Mouse (Mus musculus): ENCODE measurements around the gene Fbxw2. TPM values are rescaled to one million over a fixed set of nuclear protein-coding genes. Genes with fewer than 3 reads are reported as not detected.
A peak's percentile ranks its signal among the peaks of the same experiment; 100 is the strongest.
"Not testable (repeated sequence)": the region's sequence is repeated elsewhere in the genome, so short reads cannot be mapped to it uniquely, and the experiment has no call there.

Gene Fbxw2
- total RNA-seq (2021): 10 to 100 TPM; 88.5 to 89.5 TPM
- long read RNA-seq, transcript Fbxw2-208 (4 exons, 1,930 nt): major isoform, 10 of 62 reads
- long read RNA-seq, transcript Fbxw2-202 (8 exons, 1,838 nt): minor isoform, 6 of 62 reads
- long read RNA-seq, transcript Fbxw2-206 (8 exons, 1,923 nt): minor isoform, 9 of 62 reads
- long read RNA-seq, partial matches to known transcripts: 8 of 62 reads
- long read RNA-seq, other reads (novel, unspliced or antisense): 25 of 62 reads

DNA sequence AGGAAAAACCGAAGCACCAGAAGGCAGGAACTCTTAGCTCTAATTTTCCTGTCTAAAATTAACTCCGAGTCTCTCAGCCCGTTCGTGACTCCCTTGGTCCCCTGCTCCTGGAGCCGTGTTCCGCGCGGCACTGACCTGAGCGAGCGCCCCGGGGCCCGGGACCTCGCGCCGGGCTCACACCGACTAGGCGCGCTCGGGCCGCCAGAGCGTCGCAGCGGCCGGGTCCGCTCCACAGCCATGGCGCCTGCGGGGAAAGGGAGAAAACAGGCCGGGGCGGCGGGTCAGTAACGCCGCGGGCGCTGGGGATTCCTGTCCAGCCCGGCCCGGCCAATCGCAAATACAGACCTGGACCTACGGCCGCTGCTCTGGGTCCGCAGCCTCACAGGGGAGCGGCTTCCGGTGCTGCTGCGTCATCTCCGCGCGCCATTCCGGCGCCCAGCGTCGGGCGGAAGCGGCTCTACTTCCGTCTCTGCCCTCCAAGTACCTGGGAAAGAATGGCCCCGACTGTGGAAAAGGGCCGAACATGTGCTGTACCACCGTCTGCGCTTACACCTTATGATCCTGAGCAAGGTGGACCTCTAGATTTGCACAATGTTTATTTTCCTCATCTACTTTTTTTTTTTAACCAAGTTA lies at the start of gene Fbxw2:
Fbxw2 (minus strand) TSS at position 485 of the 633 bp plus-strand sequence.
- DNase-seq (ENCODE audit: low spot score in 2 of 2): peak; percentile 87 to 92

DNA sequence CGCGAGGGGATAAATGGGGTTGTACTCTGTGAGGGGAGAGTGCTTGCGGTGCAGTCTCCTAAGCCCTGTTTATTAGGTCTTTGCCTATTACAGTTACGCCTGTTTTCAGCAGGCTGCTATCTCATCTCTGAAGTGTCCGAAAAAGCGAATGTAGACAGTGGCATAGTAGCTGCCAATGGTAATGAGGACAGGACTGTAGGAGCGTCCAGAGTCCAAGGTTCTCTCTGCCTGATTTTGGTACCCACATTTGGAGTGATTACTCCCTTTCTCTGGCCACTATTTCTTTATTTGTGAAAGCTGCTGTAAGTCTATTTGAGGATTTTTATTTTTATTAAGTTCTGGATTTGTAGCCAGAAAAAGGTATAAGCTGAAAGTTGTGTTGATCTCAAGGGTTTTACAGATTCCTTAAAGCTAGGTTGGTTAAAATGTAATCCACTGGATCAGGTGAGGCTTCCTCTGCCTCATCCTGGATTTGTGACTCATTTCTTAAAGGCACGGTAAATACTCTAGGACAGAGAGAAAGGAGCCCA lies 48.8 kb upstream of the Fbxw2 start, which contains the start of gene Psmd5:
Psmd5 (minus strand) TSS at position 153 of the 530 bp plus-strand sequence.
- no peak for DNase-seq (ENCODE audit: low spot score in 2 of 2)

DNA sequence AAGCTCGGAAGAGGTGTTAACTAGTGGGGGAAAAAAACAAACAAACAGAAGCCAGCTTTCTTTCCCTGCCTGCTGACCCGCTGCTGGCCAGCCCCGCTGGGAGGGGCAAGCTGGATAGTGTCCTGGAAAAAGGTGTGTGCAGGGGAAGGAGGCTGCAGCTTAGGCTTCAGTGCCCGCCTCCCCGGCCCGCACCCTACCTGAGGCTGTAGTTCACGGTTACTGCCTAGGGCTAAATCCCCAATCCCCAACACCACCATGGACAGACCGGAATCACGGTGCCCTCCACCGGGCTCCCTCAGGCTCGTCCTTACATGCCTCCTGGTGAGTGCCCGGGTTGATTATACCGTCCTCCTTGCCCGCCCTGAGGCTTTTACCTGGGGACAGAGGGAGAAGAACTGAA lies 48.2 kb upstream of the Fbxw2 start, which contains the start of gene Cutal:
Cutal (plus strand) TSS at position 126 of the 400 bp plus-strand sequence.
- DNase-seq (ENCODE audit: low spot score in 2 of 2): no peak

DNA sequence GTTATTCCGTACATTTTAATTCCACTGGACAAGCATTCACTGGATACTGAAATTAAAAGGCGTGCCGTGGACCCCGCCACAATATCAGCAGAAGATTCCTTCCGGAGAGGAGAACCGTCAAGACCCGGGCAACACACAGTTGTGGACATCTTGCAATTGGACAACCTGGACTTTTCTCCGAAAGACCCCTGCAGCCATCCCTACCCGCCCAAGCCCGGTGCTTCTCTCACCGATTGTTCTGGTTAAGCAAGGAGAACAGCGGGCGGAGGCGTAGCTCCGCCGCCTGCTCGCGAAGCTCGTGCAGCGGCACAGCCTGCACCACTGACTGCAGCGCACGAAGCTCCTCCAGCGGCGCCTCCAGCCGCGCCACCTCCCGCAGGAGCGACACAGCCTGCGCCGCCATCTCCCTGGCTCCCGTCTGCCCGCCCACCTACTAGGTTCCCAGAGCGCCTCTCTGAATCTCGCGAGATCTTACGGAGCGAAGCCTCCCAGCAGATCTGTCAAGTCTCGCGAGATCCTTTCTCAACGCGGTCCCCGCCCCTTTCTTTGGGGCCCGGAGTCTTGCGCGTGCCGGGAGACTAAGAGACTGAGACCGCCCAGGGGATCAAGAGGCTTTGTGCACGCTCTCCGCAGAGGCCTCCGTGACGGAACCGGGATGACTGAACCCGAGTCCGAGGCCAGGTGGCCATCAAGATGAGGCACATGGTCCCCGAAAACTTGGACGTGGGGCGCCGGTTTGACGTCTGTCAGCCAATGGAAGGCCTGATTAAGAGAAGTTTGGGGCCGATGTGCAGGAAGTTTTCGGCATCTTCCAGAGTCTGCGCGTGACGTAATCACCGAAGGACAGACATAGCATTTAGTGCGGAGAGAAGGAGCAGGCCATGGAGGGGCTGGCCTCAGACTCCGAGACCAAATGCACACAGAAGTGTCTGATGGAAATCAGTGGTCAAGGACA lies 44.7 kb upstream of the Fbxw2 start:
- peak; percentile 87 to 89 for DNase-seq (ENCODE audit: low spot score in 2 of 2)

DNA sequence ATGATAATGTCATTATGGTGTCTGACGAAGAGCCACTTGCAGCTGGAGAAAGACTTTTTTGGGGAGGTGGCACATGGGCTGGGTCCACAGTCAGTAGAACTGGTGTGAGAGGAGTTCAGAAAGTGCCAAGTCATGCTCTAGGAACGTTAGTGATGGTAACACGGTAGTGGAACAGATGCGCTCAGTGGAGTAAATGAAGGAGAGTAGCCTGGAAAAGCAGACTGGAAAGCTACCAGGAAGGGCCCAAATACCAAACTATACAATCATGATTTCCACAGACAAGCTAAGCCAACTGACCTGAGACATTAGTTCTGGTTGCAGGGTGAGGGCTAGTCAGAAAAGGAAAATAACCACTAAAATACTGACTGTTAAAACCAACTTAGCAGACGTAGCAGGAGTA lies 43.6 kb upstream of the Fbxw2 start:
- no peak for DNase-seq (ENCODE audit: low spot score in 2 of 2)

DNA sequence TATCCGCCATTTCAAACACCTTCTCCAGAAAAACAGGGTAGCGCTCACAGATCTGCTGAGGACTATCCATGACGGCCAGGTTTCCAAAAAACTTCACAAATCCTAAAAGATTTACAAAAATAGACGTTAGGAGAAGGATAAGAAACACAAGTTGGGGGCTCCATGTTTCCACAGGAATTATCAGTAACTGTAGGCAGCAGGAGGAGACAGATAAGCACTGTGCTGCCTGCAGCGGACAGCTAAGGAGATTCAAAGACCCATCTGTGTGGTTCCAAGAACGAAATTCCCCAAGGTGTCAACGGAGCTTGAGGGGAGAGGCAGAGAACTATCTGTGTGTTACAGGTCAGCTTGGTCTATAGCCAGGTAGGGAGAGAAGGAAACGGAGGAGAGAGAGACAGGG lies 31.6 kb upstream of the Fbxw2 start:
- DNase-seq (ENCODE audit: low spot score in 2 of 2): no peak

DNA sequence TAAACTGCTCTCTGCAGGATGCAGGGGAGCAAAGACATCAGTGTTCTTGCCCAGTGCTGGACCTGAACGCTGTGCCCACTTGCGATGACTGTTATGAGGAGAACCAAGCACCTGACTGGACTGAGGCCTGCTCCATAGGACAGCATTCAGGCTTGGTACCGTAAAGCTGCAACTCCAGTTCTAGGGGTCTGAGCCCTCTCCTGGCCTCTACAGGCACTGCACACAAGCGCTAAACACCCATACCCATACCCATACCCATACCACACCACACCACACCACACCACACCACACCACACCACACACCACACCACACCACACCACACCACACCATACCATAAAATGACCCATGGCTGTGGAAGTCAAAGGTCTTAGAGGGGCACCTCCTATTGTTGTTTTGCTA lies 29.2 kb upstream of the Fbxw2 start:
- DNase-seq (ENCODE audit: low spot score in 2 of 2): no peak

DNA sequence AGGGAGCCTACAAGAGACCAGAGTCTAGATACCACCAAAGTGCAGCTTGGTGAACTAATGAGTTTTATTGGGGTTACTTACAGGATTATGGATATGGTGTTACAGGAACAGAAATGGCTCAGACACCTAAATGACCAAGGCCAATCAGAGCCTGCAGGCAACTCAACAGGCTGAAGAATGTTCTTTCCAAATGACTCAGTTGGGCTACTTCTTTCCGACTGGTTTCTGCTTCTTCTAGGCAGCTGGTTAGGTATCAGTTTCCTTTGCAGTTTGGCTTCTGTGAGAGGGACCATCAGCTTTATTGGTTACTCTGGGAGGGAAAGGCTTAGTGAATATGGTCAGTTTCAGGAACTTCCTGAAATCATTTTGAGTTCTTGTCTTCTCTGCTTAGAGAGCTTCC lies 21.6 kb upstream of the Fbxw2 start:
- no peak for DNase-seq (ENCODE audit: low spot score in 2 of 2)

DNA sequence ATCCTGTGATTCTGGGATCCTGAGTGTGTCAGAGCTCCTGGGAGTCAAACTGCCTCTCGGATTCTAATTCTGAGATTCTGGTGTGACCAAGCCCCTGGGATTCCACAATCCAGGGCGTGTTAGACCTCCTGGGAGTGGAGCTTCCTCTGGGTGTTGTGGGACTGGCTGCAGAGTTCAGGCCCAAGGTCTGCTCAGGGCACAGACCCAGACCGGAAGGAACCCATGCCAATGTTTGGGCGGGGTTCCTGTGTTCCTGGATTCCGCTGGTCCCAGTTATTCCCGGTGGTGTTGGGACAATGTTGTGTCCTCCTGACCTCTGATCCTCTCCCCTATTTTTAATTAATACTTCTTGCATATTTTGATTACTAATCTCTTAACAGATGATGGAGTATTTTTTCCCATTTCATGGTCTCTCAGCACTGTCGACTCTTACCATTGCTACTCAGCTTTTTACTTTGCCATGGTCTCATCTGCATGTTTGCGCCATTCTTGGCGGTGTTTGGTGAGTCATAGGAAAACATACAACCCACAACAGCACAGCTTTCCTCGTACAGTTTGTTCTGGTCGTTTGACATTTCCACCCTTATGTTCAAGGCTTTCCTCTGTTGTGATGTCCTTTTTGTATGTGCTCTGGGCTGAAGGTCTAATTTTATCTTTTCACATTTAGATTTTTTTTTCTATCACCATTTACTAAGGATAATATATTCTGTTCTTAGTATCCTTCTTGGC lies 17.3 kb upstream of the Fbxw2 start:
- DNase-seq (ENCODE audit: low spot score in 2 of 2): no peak

DNA sequence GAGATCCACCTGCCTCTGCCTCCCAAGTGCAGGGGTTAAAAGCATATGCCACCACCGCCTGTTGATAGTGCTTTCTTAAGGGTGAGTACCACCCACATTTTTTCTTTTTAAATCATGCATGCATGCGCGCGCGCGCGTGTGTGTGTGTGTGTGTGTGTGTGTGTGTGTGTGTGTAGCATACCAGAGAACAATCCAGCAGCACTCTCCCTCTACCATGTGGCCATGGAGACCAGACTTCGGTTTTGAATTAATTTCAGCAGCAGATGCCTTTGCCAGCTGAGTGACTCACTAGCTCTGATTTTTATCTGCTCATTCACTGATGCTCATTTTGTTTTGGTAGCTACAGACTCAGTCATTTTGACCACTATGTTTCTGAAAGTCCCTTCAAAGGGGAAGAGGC lies 15.6 kb upstream of the Fbxw2 start:
- DNase-seq (ENCODE audit: low spot score in 2 of 2): peak; percentile 27 to 45

DNA sequence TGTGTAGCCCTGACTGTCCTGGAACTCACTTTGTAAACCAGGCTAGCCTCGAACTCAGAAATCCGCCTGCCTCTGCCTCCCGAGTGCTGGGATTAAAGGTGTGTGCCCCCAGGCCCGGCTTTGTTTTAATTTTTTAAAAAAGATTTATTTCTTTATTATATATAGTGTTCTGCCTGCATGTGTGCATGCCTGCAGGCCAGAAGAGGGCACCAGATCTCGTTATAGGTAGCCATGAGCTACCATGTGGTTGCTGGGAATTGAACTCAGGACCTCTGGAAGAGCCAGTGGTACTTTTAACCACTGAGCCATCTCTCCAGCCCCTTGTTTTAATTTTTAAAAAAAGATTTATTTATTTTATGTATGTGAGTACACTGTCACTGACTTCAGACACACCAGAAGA lies 14.0 kb upstream of the Fbxw2 start:
- DNase-seq (ENCODE audit: low spot score in 2 of 2): not testable (repeated sequence)

DNA sequence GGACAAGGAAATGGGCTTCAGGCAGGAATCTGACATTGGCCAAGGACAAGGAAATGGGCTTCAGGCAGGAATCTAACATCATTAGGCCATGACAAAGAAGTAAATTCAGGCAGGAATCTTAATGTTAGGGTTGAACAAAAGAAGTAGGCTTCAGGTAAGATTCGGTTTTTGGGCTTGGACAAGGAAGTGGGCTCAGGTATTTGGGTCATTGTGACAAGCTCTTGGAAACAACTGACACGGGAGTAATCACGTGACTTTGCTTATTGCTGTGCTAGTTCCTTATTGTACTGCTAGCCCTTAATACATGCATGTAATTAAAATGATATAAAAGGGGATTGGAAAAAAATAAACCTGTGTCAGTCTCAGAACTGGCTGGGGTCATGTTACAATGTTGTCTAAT lies 9.6 kb upstream of the Fbxw2 start:
- no peak for DNase-seq (ENCODE audit: low spot score in 2 of 2)

DNA sequence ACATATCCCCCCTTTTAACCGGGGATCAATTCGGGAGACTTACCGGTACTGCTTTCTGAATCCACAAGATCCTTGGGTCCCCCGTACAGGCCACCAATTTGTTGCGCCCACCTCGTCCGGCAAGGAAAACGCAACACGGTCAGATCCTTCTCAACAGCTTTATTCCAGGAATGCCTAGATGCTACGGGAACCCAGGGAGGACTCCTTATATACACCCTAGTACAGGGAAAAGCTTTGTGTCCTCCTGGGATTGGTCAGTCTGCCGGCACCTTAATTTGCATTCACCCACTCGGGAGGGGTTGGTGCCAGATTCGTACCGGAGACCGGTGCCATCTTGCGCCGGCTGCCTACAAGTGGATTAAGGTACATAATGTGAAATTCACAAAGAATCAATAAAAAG lies 7.5 kb upstream of the Fbxw2 start:
- no peak for DNase-seq (ENCODE audit: low spot score in 2 of 2)

DNA sequence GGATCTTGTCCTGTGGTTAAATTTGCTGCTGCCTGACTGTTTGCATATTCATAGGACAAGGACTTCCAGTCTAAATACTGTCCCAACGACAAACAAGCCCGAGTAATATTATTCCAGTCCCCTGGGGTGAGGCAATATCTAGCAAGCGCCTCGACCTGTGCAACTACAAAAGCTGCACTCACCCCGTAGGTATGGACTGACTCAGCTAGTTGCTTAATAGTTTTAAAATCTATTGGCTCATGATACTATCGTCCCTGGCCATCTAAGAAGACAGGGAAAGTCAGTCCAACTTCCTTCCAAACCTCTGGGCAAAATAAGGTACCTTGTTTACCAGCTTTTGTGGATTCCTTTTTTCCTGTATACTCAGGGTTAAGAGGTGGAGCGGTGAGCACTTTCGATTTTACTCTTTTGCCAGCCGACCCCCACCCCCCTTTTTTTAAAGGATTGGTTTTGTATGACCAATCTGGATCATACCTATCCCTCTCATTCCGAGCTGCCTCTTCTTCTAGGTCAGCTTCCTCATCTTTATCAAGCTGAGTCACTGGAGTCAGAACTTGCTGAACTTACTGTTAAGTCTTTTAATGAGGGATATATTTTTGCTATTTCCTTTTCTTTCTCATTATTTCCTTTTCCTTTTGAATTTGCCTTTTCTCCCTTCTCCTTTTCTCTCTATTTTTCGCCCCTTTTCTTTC lies 6.8 kb upstream of the Fbxw2 start, which contains the start of gene Gm34653:
Gm34653 (plus strand) TSS at position 242 of the 692 bp plus-strand sequence.
- DNase-seq (ENCODE audit: low spot score in 2 of 2): not testable (repeated sequence)

DNA sequence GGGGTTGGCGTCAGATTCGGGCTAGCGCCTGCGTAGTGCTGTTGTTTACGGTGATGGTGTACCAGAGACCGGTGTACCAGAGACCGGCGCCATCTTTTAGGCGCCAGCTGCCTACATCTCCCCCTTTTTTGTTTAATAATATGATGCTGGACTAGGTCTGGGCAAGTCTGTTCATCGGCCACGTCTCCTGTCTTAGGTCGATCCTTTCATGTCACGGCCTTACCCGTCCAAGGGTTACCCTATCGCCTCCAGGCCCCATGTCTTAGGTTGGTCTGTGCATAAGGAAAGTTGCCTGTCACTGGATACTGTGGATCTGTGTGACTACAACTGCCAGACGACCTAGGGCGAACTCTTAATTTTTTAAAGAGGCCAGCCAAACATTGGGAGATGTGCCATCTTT lies 4.0 kb upstream of the Fbxw2 start:
- not testable (repeated sequence) for DNase-seq (ENCODE audit: low spot score in 2 of 2)

DNA sequence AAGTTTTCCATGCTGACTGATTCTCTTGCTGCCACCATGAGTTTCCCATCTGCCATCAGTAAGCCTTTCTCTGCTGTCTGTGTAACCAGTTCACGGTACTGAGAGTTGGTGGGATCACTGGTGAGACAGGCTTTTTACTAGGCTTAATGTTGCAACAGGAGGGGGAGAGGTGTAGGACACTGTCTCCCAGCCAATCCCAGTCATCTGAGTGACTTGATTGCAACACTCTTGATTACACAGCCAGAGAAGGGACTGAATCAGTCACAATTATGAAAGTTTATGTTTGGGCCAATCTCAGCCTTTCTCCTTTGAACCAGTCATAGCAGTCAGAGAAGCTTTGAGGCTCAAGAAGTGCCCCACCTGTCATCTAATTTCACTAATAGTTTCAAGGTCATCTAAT lies 1.9 kb upstream of the Fbxw2 start:
- DNase-seq (ENCODE audit: low spot score in 2 of 2): no peak

DNA sequence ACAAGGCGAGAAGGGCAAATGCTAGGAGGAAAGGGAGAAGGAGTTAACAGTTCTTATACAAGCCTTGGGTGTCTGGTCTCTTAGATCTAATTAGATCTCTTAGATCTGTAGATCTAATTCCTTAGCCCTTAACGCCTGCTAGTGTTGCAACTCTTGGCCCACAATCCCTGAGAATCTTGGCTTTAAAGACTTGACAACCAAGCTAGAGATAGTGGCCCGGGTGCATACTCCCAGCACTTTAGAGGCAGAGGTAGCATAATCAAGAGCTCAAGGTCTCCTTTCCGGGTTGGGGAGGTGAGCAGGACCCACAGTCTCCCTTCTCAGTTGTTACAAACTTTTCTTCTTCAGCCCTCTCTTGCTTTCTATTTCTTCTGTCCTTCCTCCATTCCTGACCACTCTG lies 1.5 kb upstream of the Fbxw2 start:
- no peak for DNase-seq (ENCODE audit: low spot score in 2 of 2)

DNA sequence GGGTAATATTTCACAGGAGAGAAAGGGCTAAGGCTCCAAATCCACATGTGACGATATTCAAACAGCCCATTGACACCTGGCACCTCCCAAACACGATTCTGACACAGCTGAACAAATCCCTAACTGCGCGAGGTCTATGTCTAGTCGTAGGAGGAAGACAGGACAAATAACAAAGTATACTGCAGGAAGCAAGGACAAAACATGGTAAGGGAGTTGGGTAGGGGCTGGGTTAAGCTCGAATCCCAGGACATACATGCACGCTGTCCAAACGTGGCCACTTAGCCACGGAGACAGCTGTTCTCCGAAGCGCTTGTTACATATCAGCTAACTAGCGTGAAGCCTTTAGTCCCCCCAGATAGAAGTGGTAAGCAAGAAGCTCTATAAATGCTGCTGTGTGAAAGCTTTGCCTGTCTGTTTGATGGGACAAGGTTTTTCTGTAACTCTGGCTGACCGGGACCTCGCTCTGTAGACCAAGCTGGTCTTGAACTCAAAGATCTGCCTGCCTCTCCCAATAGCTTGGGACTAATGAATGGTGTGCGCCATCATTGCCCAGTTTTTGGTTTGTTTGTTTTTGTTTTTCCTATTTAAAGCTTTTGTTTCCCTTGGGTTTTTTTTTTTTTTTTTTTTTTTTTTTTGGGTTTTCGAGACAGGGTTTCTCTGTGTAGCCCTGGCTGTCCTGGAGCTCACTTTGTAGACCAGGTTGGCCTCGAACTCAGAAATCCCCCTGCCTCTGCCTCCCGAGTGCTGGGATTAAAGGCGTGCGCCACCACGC lies 535 bp upstream of the Fbxw2 start:
- DNase-seq (ENCODE audit: low spot score in 2 of 2): no peak

DNA sequence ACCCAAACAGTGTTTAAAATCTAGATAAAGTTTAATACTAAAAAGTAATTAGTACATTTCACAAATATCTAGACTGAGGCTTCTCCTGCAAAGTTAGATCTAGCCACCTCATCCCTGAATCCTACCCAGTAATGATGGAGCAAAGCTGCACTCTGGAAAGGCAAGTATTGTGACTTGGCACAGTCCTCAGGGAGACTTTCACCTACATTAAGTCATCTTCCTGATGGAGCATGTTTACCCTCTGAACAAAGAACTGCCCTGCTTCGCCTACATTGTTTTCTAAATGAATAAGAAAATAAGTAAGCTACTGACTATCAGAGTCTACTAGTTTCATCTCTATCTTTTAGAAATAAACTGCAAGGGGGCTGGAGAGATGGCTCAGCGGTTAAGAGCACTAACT lies 7.6 kb downstream of the Fbxw2 start:
- no peak for DNase-seq (ENCODE audit: low spot score in 2 of 2)
